Mouse (Mus musculus) CH12.LX (cell line): ENCODE results near the gene Col4a1. TPM values are rescaled to one million over a fixed set of nuclear protein-coding genes. Genes with fewer than 3 reads are reported as not detected.

Source experiments
- DNase-seq: peaks from one replicate; pipeline ENCODE4 v3.0.0-alpha.2; 2013; ENCODE audit errors: extremely low read depth
- H3K27ac ChIP-seq: 2 replicates; pipeline ENCODE4 v1.5.1; 2012; ENCODE audit warnings: low read depth, mild to moderate bottlenecking, control low read depth, moderate library complexity; ENCODE audit not compliant: insufficient read depth
- H3K27me3 ChIP-seq: replicated peaks from 2 replicates; pipeline ENCODE3; 2012; ENCODE audit warnings: inconsistent platforms
- H3K36me3 ChIP-seq, 2 experiments: replicated peaks in 1 of 2; 2 replicates each; pipeline versions ENCODE3 to v1.6.1; 2012; ENCODE audit warnings: inconsistent platforms in 1 of 2, low read length in 1 of 2, mild to moderate bottlenecking in 1 of 2, mixed read lengths in 1 of 2, moderate library complexity in 1 of 2; ENCODE audit not compliant: control insufficient read depth in 1 of 2, insufficient read depth in 1 of 2
- H3K4me1 ChIP-seq, 2 experiments: 2 replicates each; pipeline ENCODE4 v1.6.1; 2012; ENCODE audit warnings: inconsistent platforms in 1 of 2, moderate library complexity in 1 of 2; ENCODE audit not compliant: insufficient read depth in 2 of 2, control insufficient read depth in 1 of 2
- H3K4me2 ChIP-seq: 2 replicates; pipeline ENCODE4 v1.6.1; 2012; ENCODE audit warnings: low read depth, mild to moderate bottlenecking, control low read depth; ENCODE audit not compliant: poor library complexity, insufficient read depth, severe bottlenecking
- H3K4me3 ChIP-seq, 3 experiments: fragments of 150-350 bp in 1 of 3; sonication (generic) in 1 of 3; replicated peaks in 1 of 3; 2 replicates each; pipeline versions ENCODE3 to v1.5.1; 2011 to 2012; ENCODE audit warnings: low read depth in 2 of 3, low read length in 2 of 3, mild to moderate bottlenecking in 2 of 3, moderate library complexity in 2 of 3, control low read depth in 1 of 3, improper control_type of control experiment in 1 of 3, inconsistent platforms in 1 of 3, mixed read lengths in 1 of 3; ENCODE audit not compliant: poor library complexity in 1 of 3
- H3K79me2 ChIP-seq: replicated peaks from 2 replicates; pipeline ENCODE4 v1.6.1; 2012; ENCODE audit warnings: mild to moderate bottlenecking, moderate library complexity; ENCODE audit not compliant: control insufficient read depth, poor library complexity, insufficient read depth, severe bottlenecking; ENCODE audit errors: extremely low read depth
- H3K9ac ChIP-seq: 2 replicates; pipeline ENCODE4 v1.6.1; 2012; ENCODE audit warnings: low read depth, mild to moderate bottlenecking, control low read depth, moderate library complexity; ENCODE audit not compliant: insufficient read depth
- H3K9me3 ChIP-seq: replicated peaks from 2 replicates; pipeline ENCODE3; 2012; ENCODE audit warnings: low read length, inconsistent platforms, mixed read lengths
- CHD1 ChIP-seq: IDR thresholded peaks from 2 replicates; pipeline ENCODE4 v1.6.1; 2012; ENCODE audit warnings: low read depth, low read length, improper control_type of control experiment, inconsistent platforms
- CTCF ChIP-seq, 2 experiments: IDR thresholded peaks in 1 of 2; conservative IDR thresholded peaks in 1 of 2; 2 replicates each; pipeline ENCODE4 v1.5.1; 2011 to 2012; ENCODE audit warnings: low read depth in 2 of 2, low read length in 2 of 2, improper control_type of control experiment in 1 of 2, inconsistent platforms in 1 of 2, mild to moderate bottlenecking in 1 of 2, moderate library complexity in 1 of 2
- E2F4 ChIP-seq: IDR thresholded peaks from 2 replicates; pipeline ENCODE4 v1.6.1; 2011; ENCODE audit warnings: low read depth, low read length, improper control_type of control experiment; ENCODE audit not compliant: insufficient replicate concordance
- EP300 ChIP-seq: IDR thresholded peaks from 2 replicates; pipeline ENCODE4 v1.6.1; 2011; ENCODE audit warnings: low read length, improper control_type of control experiment
- ETS1 ChIP-seq: conservative IDR thresholded peaks from 2 replicates; pipeline ENCODE4 v1.6.1; 2012; ENCODE audit warnings: low read depth, mild to moderate bottlenecking, inconsistent platforms, low read length, improper control_type of control experiment, moderate library complexity
- MAX ChIP-seq: IDR thresholded peaks from 2 replicates; pipeline ENCODE4 v1.6.1; 2011; ENCODE audit warnings: low read length, improper control_type of control experiment
- MAZ ChIP-seq: IDR thresholded peaks from 2 replicates; pipeline ENCODE4 v1.6.1; 2012; ENCODE audit warnings: low read depth, mild to moderate bottlenecking, inconsistent platforms, low read length, improper control_type of control experiment, moderate library complexity
- MEF2A ChIP-seq: IDR thresholded peaks from 2 replicates; pipeline ENCODE4 v1.6.1; 2014; ENCODE audit warnings: low read depth, mild to moderate bottlenecking, inconsistent platforms, low read length, improper control_type of control experiment, borderline replicate concordance
- NRF1 ChIP-seq: IDR thresholded peaks from 2 replicates; pipeline ENCODE4 v1.6.1; 2014; ENCODE audit warnings: low read depth, mild to moderate bottlenecking, inconsistent platforms, low read length, improper control_type of control experiment, moderate library complexity
- POLR2A ChIP-seq: IDR thresholded peaks from 2 replicates; pipeline ENCODE4 v1.6.1; 2011; ENCODE audit warnings: low read depth, mild to moderate bottlenecking, improper control_type of control experiment, low read length
- POLR2AphosphoS2 ChIP-seq: IDR thresholded peaks from 2 replicates; pipeline ENCODE4 v1.6.1; 2011; ENCODE audit warnings: low read depth, low read length, improper control_type of control experiment
- RAD21 ChIP-seq: IDR thresholded peaks from 2 replicates; pipeline ENCODE4 v1.6.1; 2011; ENCODE audit warnings: low read depth, mild to moderate bottlenecking, low read length, improper control_type of control experiment, moderate library complexity
- RCOR1 ChIP-seq: conservative IDR thresholded peaks from 2 replicates; pipeline ENCODE4 v1.6.1; 2012; ENCODE audit warnings: low read depth, mild to moderate bottlenecking, inconsistent platforms, low read length, improper control_type of control experiment
- SMC3 ChIP-seq: IDR thresholded peaks from 2 replicates; pipeline ENCODE4 v1.6.1; 2011; ENCODE audit warnings: low read depth, low read length, improper control_type of control experiment
- TBP ChIP-seq: conservative IDR thresholded peaks from 2 replicates; pipeline ENCODE4 v1.6.1; 2011; ENCODE audit warnings: low read depth, low read length, improper control_type of control experiment
- TCF12 ChIP-seq: IDR thresholded peaks from 2 replicates; pipeline ENCODE4 v1.6.1; 2014; ENCODE audit warnings: low read depth, mild to moderate bottlenecking, inconsistent platforms, low read length, improper control_type of control experiment
- ZC3H11A ChIP-seq: IDR thresholded peaks from 2 replicates; pipeline ENCODE4 v1.6.1; 2012; ENCODE audit warnings: low read depth, mild to moderate bottlenecking, inconsistent platforms, low read length, improper control_type of control experiment
- ZNF384 ChIP-seq: IDR thresholded peaks from 2 replicates; pipeline ENCODE4 v1.6.1; 2012; ENCODE audit warnings: low read depth, low read length, improper control_type of control experiment, inconsistent platforms
- dilution Hi-C: fragments of 300-500 bp; cut with MboI; formaldehyde crosslinking; loops from 2 replicates; pipeline ENCODE4 v1.14.3; 2020; ENCODE audit warnings: low sequenced_read_pairs; ENCODE audit not compliant: extremely low pct_unique_long_range_greater_than_20kb, extremely low pct_ligation_motif_present
- in situ Hi-C: fragments of 300-500 bp; cut with MboI; formaldehyde crosslinking; loops from 3 replicates; pipeline ENCODE4 v1.14.3; 2019; ENCODE audit warnings: low sequenced_read_pairs, low pct_ligation_motif_present, low pct_unique_long_range_greater_than_20kb, mixed read lengths
- polyA plus RNA-seq: library from polyadenylated mRNA; unstranded; fragments of >175 nt; gene quantifications from 2 replicates; pipeline ENCODE4 v1.2.1, GENCODE M21; 2012; ENCODE audit warnings: low read depth; ENCODE audit not compliant: insufficient read length
- total RNA-seq, 2 experiments: library from RNA; depleted of rRNA; stranded (reverse); fragments of 300-350 nt in 1 of 2; fragments of >200 nt in 1 of 2; gene quantifications; 2 replicates each; pipeline ENCODE4 v1.2.3; 2012 to 2014

The Col4a1 gene
- total and polyA plus RNA-seq, 3 experiments, result 0.04 to 0.27 (median 0.13) TPM

GRCm38 (mm10) chr8:11254914-11255530 lies 57.6 kb downstream of the Col4a1 start:
- in situ Hi-C loops, result loop anchor here (5.0 kb wide), 1 partner anchor 142 kb away; no protein-coding TSS in a partner anchor
- H3K9me3 ChIP-seq, result no peaks in the 10 kb centered on the region
- no peak overlapping the region for H3K9ac ChIP-seq
- no peak for TF ChIP-seq SMC3
- no peak for TF ChIP-seq TBP
- TF ChIP-seq MAZ, result no peak
- no peak for TF ChIP-seq EP300
- TF ChIP-seq, all 38 proteins: peak for 0
- no peaks in the 10 kb centered on the region for H3K4me1 ChIP-seq
- no peak overlapping the region for H3K4me3 ChIP-seq
- H3K27me3 ChIP-seq, result peaks cover 77% of the 10 kb centered on the region
- H3K79me2 ChIP-seq, result no peaks in the 10 kb centered on the region
- no peak overlapping the region for H3K27ac ChIP-seq
- no peaks in the 10 kb centered on the region for H3K36me3 ChIP-seq
- dilution Hi-C loops, result no loop called here
- H3K4me2 ChIP-seq, result no peak overlapping the region
- DNase-seq, result no peak

GRCm38 (mm10) chr8:11254510-11254909 lies 58.1 kb downstream of the Col4a1 start:
- dilution Hi-C loops (no loop called here), in situ Hi-C loops (loop anchor here (5.0 kb wide), 1 partner anchor 143 kb away; no protein-coding TSS in a partner anchor)
- Histone ChIP-seq H3K4me3 (no peak overlapping the region), H3K9ac (no peak overlapping the region), H3K27ac (no peak overlapping the region), H3K36me3 (no peaks in the 10 kb centered on the region), H3K9me3 (no peaks in the 10 kb centered on the region), H3K79me2 (no peaks in the 10 kb centered on the region), H3K4me2 (no peak overlapping the region), H3K27me3 (peaks cover 77% of the 10 kb centered on the region), H3K4me1 (no peaks in the 10 kb centered on the region)
- no peak for DNase-seq
- TF ChIP-seq POLR2AphosphoS2, result no peak
- no peak for TF ChIP-seq MAZ
- no peak for TF ChIP-seq TCF12
- no peak for TF ChIP-seq E2F4
- no peak for TF ChIP-seq ETS1
- TF ChIP-seq MEF2A, result no peak
- TF ChIP-seq NRF1, result no peak
- TF ChIP-seq CHD1, result no peak
- no peak for TF ChIP-seq SMC3

DNA sequence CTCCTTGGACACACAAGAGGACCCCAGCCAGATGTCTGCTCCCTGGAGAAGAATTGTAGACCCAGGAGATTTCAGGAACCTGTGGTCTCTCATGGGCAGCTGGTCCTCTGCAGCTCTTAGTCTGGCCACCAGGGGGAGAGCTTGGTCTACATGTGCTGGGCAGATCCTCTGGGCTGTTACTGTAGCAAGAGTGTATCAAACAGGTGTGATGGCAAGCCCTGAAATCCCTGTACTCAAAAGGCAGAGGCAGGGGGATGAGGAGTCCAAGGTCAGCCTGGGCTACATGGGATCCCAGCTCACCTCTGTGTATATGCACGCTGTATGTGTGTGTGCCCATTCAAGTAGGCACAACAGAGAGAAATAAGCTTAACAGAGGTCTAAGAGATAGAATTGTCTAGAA lies 59.1 kb downstream of the Col4a1 start:
- peak; percentile 67 for DNase-seq
- Histone ChIP-seq H3K9me3 (no peaks in the 10 kb centered on the region), H3K4me3 (no peak overlapping the region), H3K4me1 (no peaks in the 10 kb centered on the region), H3K4me2 (no peak overlapping the region), H3K9ac (no peak overlapping the region)
- dilution Hi-C loops, result no loop called here
- no peak for TF ChIP-seq ZNF384
- TF ChIP-seq MAX, result no peak
- peak; percentile 91 to 96 for TF ChIP-seq CTCF (conservative IDR thresholded peaks at IDR 0.05 in 1 of 2, IDR thresholded peaks at IDR 0.05 in 1 of 2; ENCODE audit: low read depth in 2 of 2, low read length in 2 of 2)
- TF ChIP-seq RAD21, result peak; percentile 98
- TF ChIP-seq RCOR1, result no peak
- TF ChIP-seq SMC3, result peak; percentile 97
- peak; percentile 82 for TF ChIP-seq ZC3H11A
- TF ChIP-seq POLR2A, result no peak
- TF ChIP-seq, all 38 proteins: peak for 4
- Histone ChIP-seq H3K27ac (no peak overlapping the region), H3K27me3 (peaks cover 76% of the 10 kb centered on the region), H3K36me3 (no peaks in the 10 kb centered on the region), H3K79me2 (no peaks in the 10 kb centered on the region)
- in situ Hi-C loops, result loop anchor here (5.0 kb wide), 1 partner anchor 144 kb away; no protein-coding TSS in a partner anchor
